Mouse (Mus musculus): Measurements from ENCODE around the gene Tmem216.

- TF ChIP-seq CTCF (IDR thresholded peaks at IDR 0.05; ENCODE audit: extremely low read depth, insufficient read length, insufficient replicate concordance, low read depth, low read length) (no peak), POLR2A (IDR thresholded peaks at IDR 0.05; ENCODE audit: low read depth, low read length) (no peak)
Measured at GRCm38 (mm10) chr19:10587231-10587630, 31.2 kb upstream of the Tmem216 start.
